Mouse (Mus musculus) liver, embryonic 11.5 days (tissue): ENCODE measurements at regions not wholly inside any gene's neighbourhood (a gene's known extent, or its start where the extent isn't known, plus 50 kb on each side); places are given as distances from the start of the nearest gene placed in this dataset.

Source experiments
- ATAC-seq: fragments of 200-750 bp; cut with Nextera tagmentation; replicated peaks from 2 replicates; pipeline ENCODE4 v1.8.0; 2017; ENCODE audit warnings: moderate number of reproducible peaks, mild to moderate bottlenecking, moderate TSS enrichment, moderate library complexity; ENCODE audit not compliant: low FRiP score
- DNase-seq: peaks from one replicate; pipeline ENCODE4 v3.0.0-alpha.2; 2017; ENCODE audit warnings: low spot score
- H3K27ac ChIP-seq: fragments of 300-500 bp; sonication (generic); 2 replicates; pipeline ENCODE4 v1.5.1; 2014; ENCODE audit warnings: mild to moderate bottlenecking, low read depth, low read length, control low read depth
- H3K27me3 ChIP-seq: fragments of 300-500 bp; sonication (generic); replicated peaks from 2 replicates; pipeline ENCODE4 v1.6.1; 2014; ENCODE audit warnings: low read length, mixed read lengths; ENCODE audit not compliant: control insufficient read depth, insufficient read depth
- H3K36me3 ChIP-seq: fragments of 300-500 bp; sonication (generic); 2 replicates; pipeline ENCODE4 v1.6.1; 2014; ENCODE audit warnings: mild to moderate bottlenecking, low read length, moderate library complexity, mixed read lengths; ENCODE audit not compliant: control insufficient read depth, insufficient read depth
- H3K4me1 ChIP-seq: fragments of 300-500 bp; sonication (generic); replicated peaks from 2 replicates; pipeline ENCODE4 v1.6.1; 2014; ENCODE audit warnings: low read length, mixed read lengths; ENCODE audit not compliant: control insufficient read depth, insufficient read depth
- H3K4me2 ChIP-seq: fragments of 300-500 bp; sonication (generic); 2 replicates; pipeline ENCODE4 v1.6.1; 2014; ENCODE audit warnings: mild to moderate bottlenecking, control low read depth, moderate library complexity
- H3K4me3 ChIP-seq: fragments of 300-500 bp; sonication (generic); 2 replicates; pipeline ENCODE4 v1.5.1; 2014; ENCODE audit warnings: low read depth, low read length, control low read depth
- H3K9ac ChIP-seq: fragments of 300-500 bp; sonication (generic); 2 replicates; pipeline ENCODE4 v1.6.1; 2014; ENCODE audit warnings: low read depth, low read length, control low read depth
- H3K9me3 ChIP-seq: fragments of 300-500 bp; sonication (generic); 2 replicates; pipeline ENCODE4 v1.6.1; 2016; ENCODE audit warnings: low read length, inconsistent platforms, mixed read lengths; ENCODE audit not compliant: control insufficient read depth
- WGBS: fragments of 180-500 bp; shearing (Covaris S2); extraction: QIAGEN DNeasy Blood & Tissue Kit; methylation state at CpG from one replicate; pipeline ENCODE4 v1.1.7; 2014; 5-methylcytosine and 5-hydroxymethylcytosine counted together

DNA sequence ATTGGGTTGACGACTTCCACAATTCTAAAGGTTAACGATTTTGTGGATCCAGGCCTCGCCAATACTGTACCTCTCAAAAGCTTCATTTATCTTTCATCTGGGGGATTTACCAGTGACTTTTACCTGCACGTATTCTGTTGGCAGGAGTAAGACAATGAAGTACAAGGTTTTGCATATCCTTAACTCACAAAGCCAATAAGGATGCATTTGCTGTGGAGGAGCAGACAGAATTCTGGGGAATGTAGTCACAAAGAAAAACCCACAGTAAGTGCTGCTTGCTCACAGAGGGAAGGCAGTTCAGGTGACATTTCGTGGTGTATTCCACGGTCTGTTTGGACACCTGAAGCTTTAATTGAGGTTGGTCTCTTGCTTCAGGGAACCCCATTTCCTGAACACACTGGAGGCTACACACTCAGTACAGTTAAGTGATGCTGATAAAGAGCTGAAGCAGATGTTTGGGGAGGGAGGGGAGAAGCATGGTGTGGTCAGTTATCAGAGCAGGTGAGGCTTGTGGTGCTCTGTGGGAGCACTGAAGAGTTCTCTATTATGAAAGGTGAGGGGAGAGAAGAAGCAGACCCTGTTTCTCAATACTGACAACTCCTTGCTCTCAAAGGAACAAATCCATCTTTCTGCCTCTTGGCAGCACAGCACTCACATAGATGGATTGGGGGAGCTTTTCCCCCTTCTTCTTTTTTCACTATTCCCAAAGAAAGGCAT is 358.1 kb downstream of the Sorl1 start:
- ATAC-seq (no peak), DNase-seq (no peak)
- Histone ChIP-seq H3K4me1 (no peaks in the 10 kb centered on the region), H3K27me3 (no peaks in the 10 kb centered on the region), H3K36me3 (no peaks in the 10 kb centered on the region), H3K9me3 (no peaks in the 10 kb centered on the region), H3K27ac (no peak overlapping the region), H3K4me2 (no peak overlapping the region), H3K9ac (no peak overlapping the region), H3K4me3 (no peak overlapping the region)
- WGBS: 72% methylated on average over 6 of the region's 6 CpGs

GRCm38 (mm10) chr9:41761050-41761576 is 363.0 kb downstream of the Sorl1 start:
- Histone ChIP-seq H3K27me3 (no peaks in the 10 kb centered on the region), H3K36me3 (no peaks in the 10 kb centered on the region), H3K4me2 (no peak overlapping the region), H3K4me3 (no peak overlapping the region), H3K9me3 (no peaks in the 10 kb centered on the region), H3K27ac (no peak overlapping the region), H3K9ac (no peak overlapping the region), H3K4me1 (no peaks in the 10 kb centered on the region)
- ATAC-seq: no peak
- no peak for DNase-seq
- 67% methylated on average over 3 of the region's 3 CpGs for WGBS

GRCm38 (mm10) chr9:41754434-41755002 is 369.6 kb downstream of the Sorl1 start:
- Histone ChIP-seq H3K27ac (no peak overlapping the region), H3K9ac (no peak overlapping the region), H3K4me1 (no peaks in the 10 kb centered on the region), H3K9me3 (no peaks in the 10 kb centered on the region), H3K4me2 (no peak overlapping the region), H3K27me3 (no peaks in the 10 kb centered on the region), H3K4me3 (no peak overlapping the region), H3K36me3 (no peaks in the 10 kb centered on the region)
- no peak for DNase-seq
- ATAC-seq: no peak
- WGBS: 73% methylated on average over 6 of the region's 6 CpGs

- no peak overlapping the region for H3K27ac ChIP-seq
- whole genome bisulfite sequencing: 72% methylated on average over 5 of the region's 5 CpGs
- H3K36me3 ChIP-seq: no peaks in the 10 kb centered on the region
- ATAC-seq: no peak
- H3K4me3 ChIP-seq: no peak overlapping the region
- no peaks in the 10 kb centered on the region for H3K9me3 ChIP-seq
- no peaks in the 10 kb centered on the region for H3K4me1 ChIP-seq
- no peak overlapping the region for H3K9ac ChIP-seq
- no peak for DNase-seq
- H3K27me3 ChIP-seq: no peaks in the 10 kb centered on the region
- no peak overlapping the region for H3K4me2 ChIP-seq
These were observed 378.0 kb downstream of the Sorl1 start for GRCm38 (mm10) chr9:41745979-41746647.

DNA sequence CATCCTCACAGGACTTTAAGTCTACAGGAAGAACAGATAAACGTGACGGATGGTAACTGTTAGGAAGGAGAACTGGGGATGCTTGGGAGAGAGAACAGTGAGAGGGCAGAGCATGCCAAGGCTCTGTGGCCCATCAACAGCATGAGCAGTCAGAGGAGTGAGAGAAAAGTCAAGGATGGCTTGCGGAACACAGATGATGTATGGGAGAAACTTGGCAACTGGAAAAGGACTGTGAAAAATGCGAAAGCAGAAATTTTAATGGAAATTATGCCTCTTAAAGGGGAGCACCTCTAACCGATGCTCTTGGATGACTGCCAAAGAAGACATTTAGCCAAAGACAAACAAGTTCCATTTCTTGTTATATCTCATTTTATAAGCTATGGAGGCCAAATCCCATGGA is 382.6 kb downstream of the Sorl1 start:
- Histone ChIP-seq H3K4me2 (no peak overlapping the region), H3K36me3 (no peaks in the 10 kb centered on the region), H3K4me1 (no peaks in the 10 kb centered on the region), H3K9ac (no peak overlapping the region), H3K27ac (no peak overlapping the region), H3K4me3 (no peak overlapping the region), H3K27me3 (peaks cover 2% of the 10 kb centered on the region; the same call in 1 of the 2 replicates), H3K9me3 (no peaks in the 10 kb centered on the region)
- 64% methylated on average over 5 of the region's 5 CpGs for WGBS
- no peak for DNase-seq
- ATAC-seq: no peak

DNA sequence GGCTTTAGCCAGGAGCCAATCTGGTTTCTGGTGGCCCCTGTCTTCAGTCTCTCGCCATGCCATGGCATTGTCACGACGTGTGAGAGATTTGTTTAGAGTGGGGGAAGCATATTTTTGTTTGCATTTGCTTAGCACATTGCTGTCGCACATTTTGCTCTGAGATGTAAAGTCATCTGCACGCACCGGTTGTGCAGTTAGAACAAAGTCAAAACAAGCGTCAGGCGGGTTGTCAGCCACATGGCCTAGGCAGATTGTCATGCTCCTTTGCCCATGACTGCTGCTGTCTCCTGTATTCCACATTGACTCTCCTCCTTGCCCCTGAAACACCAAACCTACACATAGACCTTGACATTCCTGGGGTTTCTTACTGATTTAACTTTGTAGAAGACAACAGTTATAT is 383.6 kb downstream of the Sorl1 start:
- H3K27me3 ChIP-seq: peaks cover 9% of the 10 kb centered on the region; the same call in 1 of the 2 replicates
- 89% methylated on average over 8 of the region's 8 CpGs for WGBS
- H3K9me3 ChIP-seq: no peaks in the 10 kb centered on the region
- no peak for DNase-seq
- H3K4me1 ChIP-seq: no peaks in the 10 kb centered on the region
- no peak overlapping the region for H3K4me2 ChIP-seq
- no peak overlapping the region for H3K27ac ChIP-seq
- no peak for ATAC-seq
- H3K4me3 ChIP-seq: no peak overlapping the region
- no peak overlapping the region for H3K9ac ChIP-seq
- no peaks in the 10 kb centered on the region for H3K36me3 ChIP-seq

DNA sequence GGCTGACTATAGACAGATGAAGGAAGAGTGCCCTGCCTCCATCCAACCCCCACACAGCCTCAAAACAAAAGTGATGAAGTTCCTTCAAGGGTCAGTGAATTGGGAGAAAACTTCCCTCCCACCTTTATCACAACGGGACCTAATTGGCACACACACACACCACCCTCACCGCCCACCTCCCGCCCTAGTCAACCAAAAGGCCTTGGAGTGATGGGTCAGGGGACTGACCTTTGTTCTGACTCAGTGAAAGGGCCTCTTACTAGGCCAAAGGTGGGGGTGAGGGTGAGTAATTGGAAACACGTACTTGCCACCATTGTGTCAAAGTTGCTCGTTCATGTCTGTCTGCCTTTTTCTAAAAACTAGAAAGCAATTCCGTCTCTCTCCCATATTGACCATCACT is 386.4 kb downstream of the Sorl1 start:
- no peak overlapping the region for H3K27ac ChIP-seq

GRCm38 (mm10) chr9:41736881-41737280 is 387.2 kb downstream of the Sorl1 start:
- no peaks in the 10 kb centered on the region for H3K9me3 ChIP-seq
- H3K27ac ChIP-seq: 0 out of 2 replicates have a peak overlapping the region, but pooled peaks have one; percentile 3
- DNase-seq (no peak), ATAC-seq (no peak)
- H3K9ac ChIP-seq: no peak overlapping the region
- H3K27me3 ChIP-seq: peaks cover 9% of the 10 kb centered on the region; the same call in 1 of the 2 replicates
- WGBS: 25% methylated on average over 6 of the region's 6 CpGs
- no peaks in the 10 kb centered on the region for H3K36me3 ChIP-seq
- no peak overlapping the region for H3K4me3 ChIP-seq
- no peaks in the 10 kb centered on the region for H3K4me1 ChIP-seq
- no peak overlapping the region; the same call in 1 of the 2 replicates for H3K4me2 ChIP-seq

More for the DNA sequence above, 386.4 kb downstream of the Sorl1 start:
- ATAC-seq: no peak
- Histone ChIP-seq H3K9me3 (no peaks in the 10 kb centered on the region), H3K27me3 (peaks cover 9% of the 10 kb centered on the region; the same call in 1 of the 2 replicates), H3K36me3 (no peaks in the 10 kb centered on the region), H3K4me1 (no peaks in the 10 kb centered on the region), H3K9ac (no peak overlapping the region), H3K4me2 (no peak overlapping the region), H3K4me3 (no peak overlapping the region)
- DNase-seq: no peak
- WGBS: 73% methylated on average over 6 of the region's 6 CpGs
